Mouse (Mus musculus): ENCODE data around the gene March7. TPM values are rescaled to one million over a fixed set of nuclear protein-coding genes. Genes with fewer than 3 reads are reported as not detected.
A peak's percentile ranks its signal among the peaks of the same experiment; 100 is the strongest.

Gene March7
- polyA plus RNA-seq, 1 experiment from 2014 or later: 32.7 TPM

GRCm38 (mm10) chr2:60260621-60261350 is 51.1 kb downstream of the March7 start:
- Histone ChIP-seq H3K27me3 (replicated peaks) (no peaks in the 10 kb centered on the region), H3K4me3 (no peak overlapping the region), H3K4me2 (no peak overlapping the region), H3K4me1 (no peaks in the 10 kb centered on the region), H3K9me3 (replicated peaks) (no peaks in the 10 kb centered on the region), H3K27ac (no peak overlapping the region), H3K9ac (no peak overlapping the region), H3K36me3 (peaks cover 8% of the 10 kb centered on the region; the same call in 1 of the 2 replicates)
- 63% methylated on average over 5 of the region's 5 CpGs for WGBS (ENCODE audit: insufficient replicate concordance)
- ATAC-seq: no peak

- no peak overlapping the region for H3K27ac ChIP-seq
- H3K27me3 ChIP-seq (replicated peaks): no peaks in the 10 kb centered on the region
- no peaks in the 10 kb centered on the region; the same call in 1 of the 2 replicates for H3K4me1 ChIP-seq
- no peak for ATAC-seq
- 50% methylated on average over 1 of the region's 1 CpGs for WGBS (ENCODE audit: insufficient replicate concordance)
- H3K9me3 ChIP-seq (replicated peaks): no peaks in the 10 kb centered on the region
- no peak overlapping the region for H3K9ac ChIP-seq
- H3K4me2 ChIP-seq: no peak overlapping the region
- no peak overlapping the region for H3K4me3 ChIP-seq
- H3K36me3 ChIP-seq: peaks cover 13% of the 10 kb centered on the region; the same call in 1 of the 2 replicates
Measured at GRCm38 (mm10) chr2:60267567-60267966, 57.9 kb downstream of the March7 start.

GRCm38 (mm10) chr2:60269856-60270479 is 60.3 kb downstream of the March7 start:
- Histone ChIP-seq H3K4me1 (no peaks in the 10 kb centered on the region; the same call in 1 of the 2 replicates), H3K27ac (no peak overlapping the region), H3K9me3 (replicated peaks) (no peaks in the 10 kb centered on the region), H3K27me3 (replicated peaks) (no peaks in the 10 kb centered on the region), H3K36me3 (peaks cover 20% of the 10 kb centered on the region; the same call in 1 of the 2 replicates), H3K4me2 (no peak overlapping the region), H3K9ac (no peak overlapping the region), H3K4me3 (no peak overlapping the region)
- WGBS (ENCODE audit: insufficient replicate concordance): 83% methylated on average over 14 of the region's 14 CpGs
- no peak for ATAC-seq

- no peak for ATAC-seq
- Histone ChIP-seq H3K4me2 (no peak overlapping the region), H3K36me3 (peaks cover 8% of the 10 kb centered on the region; the same call in 1 of the 2 replicates), H3K27ac (no peak overlapping the region), H3K9me3 (replicated peaks) (no peaks in the 10 kb centered on the region), H3K4me1 (peaks cover 9% of the 10 kb centered on the region; the same call in 1 of the 2 replicates), H3K4me3 (no peak overlapping the region), H3K27me3 (replicated peaks) (peaks cover 11% of the 10 kb centered on the region), H3K9ac (no peak overlapping the region)
- WGBS (ENCODE audit: insufficient replicate concordance): 37% methylated on average over 4 of the region's 4 CpGs
Measured at GRCm38 (mm10) chr2:60278627-60279026, 68.9 kb downstream of the March7 start.

- Histone ChIP-seq H3K27me3 (replicated peaks) (peaks cover 36% of the 10 kb centered on the region), H3K9ac (no peak overlapping the region), H3K27ac (no peak overlapping the region), H3K4me1 (peaks cover 12% of the 10 kb centered on the region; the same call in 1 of the 2 replicates), H3K4me2 (peak overlapping the region; percentile 68), H3K4me3 (peak overlapping the region; percentile 52; the same call in 1 of the 2 replicates), H3K36me3 (no peaks in the 10 kb centered on the region), H3K9me3 (replicated peaks) (no peaks in the 10 kb centered on the region)
- 0 out of 2 replicates have a peak, but pooled peaks have one; percentile 9 for ATAC-seq
- 55% methylated on average over 4 of the region's 4 CpGs for WGBS (ENCODE audit: insufficient replicate concordance)
Measured at GRCm38 (mm10) chr2:60282625-60283024, 72.9 kb downstream of the March7 start.

- peak overlapping the region; percentile 68 for H3K27ac ChIP-seq
- H3K36me3 ChIP-seq: no peaks in the 10 kb centered on the region
- peaks cover 12% of the 10 kb centered on the region for H3K4me1 ChIP-seq
- peak overlapping the region; percentile 68 for H3K4me2 ChIP-seq
- WGBS (ENCODE audit: insufficient replicate concordance): 21% methylated on average over 9 of the region's 9 CpGs
- no peak; the same call in 1 of the 2 replicates for ATAC-seq
- peak overlapping the region; percentile 32 for H3K9ac ChIP-seq
- H3K27me3 ChIP-seq (replicated peaks): peaks cover 36% of the 10 kb centered on the region
- H3K4me3 ChIP-seq: peak overlapping the region; percentile 52
- no peaks in the 10 kb centered on the region for H3K9me3 ChIP-seq (replicated peaks)
Measured at GRCm38 (mm10) chr2:60283208-60283750, 73.6 kb downstream of the March7 start.

- Histone ChIP-seq H3K9ac (peak overlapping the region; percentile 32), H3K36me3 (no peaks in the 10 kb centered on the region), H3K27ac (peak overlapping the region; percentile 68), H3K9me3 (replicated peaks) (no peaks in the 10 kb centered on the region), H3K27me3 (replicated peaks) (peaks cover 36% of the 10 kb centered on the region), H3K4me1 (peaks cover 12% of the 10 kb centered on the region), H3K4me2 (peak overlapping the region; percentile 68), H3K4me3 (peak overlapping the region; percentile 52)
- peak; percentile 48 for ATAC-seq
- 1% methylated on average over 42 of the region's 42 CpGs for WGBS (ENCODE audit: insufficient replicate concordance)
Measured at GRCm38 (mm10) chr2:60283751-60284466, 74.2 kb downstream of the March7 start.

GRCm38 (mm10) chr2:60284467-60284821 is 74.8 kb downstream of the March7 start, which contains the start of gene Cd302:
Cd302 (minus strand) TSS chr2:60284488.
- Histone ChIP-seq H3K4me2 (peak within 1 kb of the TSS; percentile 68), H3K9ac (peak within 1 kb of the TSS; percentile 32), H3K27ac (peak within 1 kb of the TSS; percentile 68), H3K27me3 (replicated peaks) (peaks cover 36% of the 10 kb centered on the region), H3K36me3 (no peaks in the 10 kb centered on the region), H3K4me3 (peak within 1 kb of the TSS; percentile 52), H3K9me3 (replicated peaks) (no peaks in the 10 kb centered on the region), H3K4me1 (peaks cover 12% of the 10 kb centered on the region)
- WGBS (ENCODE audit: insufficient replicate concordance): 41% methylated on average over 4 of the region's 4 CpGs
- ATAC-seq: no peak

GRCm38 (mm10) chr2:60285107-60285617 is 75.5 kb downstream of the March7 start:
- no peak overlapping the region for H3K4me2 ChIP-seq
- WGBS (ENCODE audit: insufficient replicate concordance): 77% methylated on average over 8 of the region's 8 CpGs
- no peaks in the 10 kb centered on the region for H3K36me3 ChIP-seq
- no peak for ATAC-seq
- no peak overlapping the region for H3K27ac ChIP-seq
- H3K27me3 ChIP-seq (replicated peaks): peaks cover 36% of the 10 kb centered on the region
- no peak overlapping the region for H3K4me3 ChIP-seq
- no peaks in the 10 kb centered on the region for H3K9me3 ChIP-seq (replicated peaks)
- H3K9ac ChIP-seq: no peak overlapping the region
- H3K4me1 ChIP-seq: peaks cover 12% of the 10 kb centered on the region

- H3K4me2 ChIP-seq: no peak overlapping the region
- H3K4me1 ChIP-seq: peaks cover 4% of the 10 kb centered on the region
- no peak overlapping the region for H3K9ac ChIP-seq
- H3K9me3 ChIP-seq (replicated peaks): no peaks in the 10 kb centered on the region
- H3K36me3 ChIP-seq: no peaks in the 10 kb centered on the region
- 16% methylated on average over 4 of the region's 4 CpGs for WGBS (ENCODE audit: insufficient replicate concordance)
- ATAC-seq: no peak
- no peak overlapping the region for H3K4me3 ChIP-seq
- H3K27ac ChIP-seq: no peak overlapping the region
- H3K27me3 ChIP-seq (replicated peaks): peaks cover 24% of the 10 kb centered on the region
Measured at GRCm38 (mm10) chr2:60288606-60289005, 78.9 kb downstream of the March7 start.

- Histone ChIP-seq H3K4me2 (no peak overlapping the region), H3K4me1 (no peaks in the 10 kb centered on the region; the same call in 1 of the 2 replicates), H3K4me3 (no peak overlapping the region), H3K27me3 (replicated peaks) (peaks cover 16% of the 10 kb centered on the region), H3K9me3 (replicated peaks) (no peaks in the 10 kb centered on the region), H3K27ac (no peak overlapping the region), H3K9ac (no peak overlapping the region), H3K36me3 (no peaks in the 10 kb centered on the region)
- ATAC-seq: no peak
- 45% methylated on average over 1 of the region's 1 CpGs for WGBS (ENCODE audit: insufficient replicate concordance)
Measured at GRCm38 (mm10) chr2:60289451-60289850, 79.8 kb downstream of the March7 start.

All from liver, embryonic 12.5 days (tissue).